Mouse (Mus musculus) liver, embryonic 14.5 days (tissue): ENCODE measurements around the gene Tstd1. TPM values are rescaled to one million over a fixed set of nuclear protein-coding genes. Genes with fewer than 3 reads are reported as not detected.

ENCODE experiments used
- ATAC-seq: fragments of 200-750 bp; cut with Nextera tagmentation; 2 replicates; pipeline ENCODE4 v1.8.0; 2017; ENCODE audit warnings: moderate number of reproducible peaks, mild to moderate bottlenecking, moderate library complexity; ENCODE audit not compliant: insufficient read depth
- DNase-seq, 3 experiments: peaks; one replicate each; pipeline ENCODE4 v3.0.0-alpha.2; 2012 to 2013; ENCODE audit warnings: low read depth in 3 of 3, low spot score in 3 of 3
- H3K27ac ChIP-seq: fragments of 300-500 bp; sonication (generic); 2 replicates; pipeline ENCODE4 v1.5.1; 2014; ENCODE audit warnings: moderate library complexity, mild to moderate bottlenecking, control low read depth, inconsistent platforms
- H3K27me3 ChIP-seq: fragments of 300-500 bp; sonication (generic); 2 replicates; pipeline ENCODE4 v1.6.1; 2014; ENCODE audit warnings: mild to moderate bottlenecking, low read length, moderate library complexity; ENCODE audit not compliant: control insufficient read depth, insufficient read depth
- H3K36me3 ChIP-seq: fragments of 300-500 bp; sonication (generic); replicated peaks from 2 replicates; pipeline ENCODE4 v1.6.1; 2014; ENCODE audit warnings: low read depth; ENCODE audit not compliant: control insufficient read depth, insufficient read depth
- H3K4me1 ChIP-seq, 2 experiments: fragments of 200-500 bp in 1 of 2; fragments of 300-500 bp in 1 of 2; sonication (generic) in 1 of 2; replicated peaks; 2 replicates each; pipeline ENCODE4 v1.6.1; 2012 to 2014; ENCODE audit warnings: antibody characterized with exemption in 1 of 2, inconsistent platforms in 1 of 2, low read length in 1 of 2; ENCODE audit not compliant: control insufficient read depth in 2 of 2, insufficient read depth in 2 of 2
- H3K4me2 ChIP-seq: fragments of 300-500 bp; sonication (generic); 2 replicates; pipeline ENCODE4 v1.6.1; 2014; ENCODE audit warnings: low read depth, mild to moderate bottlenecking, control low read depth, moderate library complexity
- H3K4me3 ChIP-seq, 2 experiments: fragments of 200-500 bp in 1 of 2; fragments of 300-500 bp in 1 of 2; sonication (generic) in 1 of 2; 2 replicates each; pipeline ENCODE4 v1.5.1; 2012 to 2014; ENCODE audit warnings: low read depth in 2 of 2, low read length in 2 of 2, mild to moderate bottlenecking in 2 of 2, control low read depth in 1 of 2, inconsistent platforms in 1 of 2, moderate library complexity in 1 of 2; ENCODE audit not compliant: insufficient read depth in 1 of 2
- H3K9ac ChIP-seq: fragments of 300-500 bp; sonication (generic); replicated peaks from 2 replicates; pipeline ENCODE4 v1.6.1; 2014; ENCODE audit warnings: mild to moderate bottlenecking, control low read depth, moderate library complexity
- H3K9me3 ChIP-seq: fragments of 300-500 bp; sonication (generic); 2 replicates; pipeline ENCODE4 v1.6.1; 2016; ENCODE audit warnings: low read length, mixed read lengths; ENCODE audit not compliant: control insufficient read depth
- CTCF ChIP-seq: IDR thresholded peaks from 2 replicates; pipeline ENCODE4 v1.5.1; 2016; ENCODE audit warnings: antibody characterized with exemption, low read depth, control low read depth
- EP300 ChIP-seq: IDR thresholded peaks from 2 replicates; pipeline ENCODE4 v1.6.1; 2016; ENCODE audit warnings: antibody characterized with exemption, low read depth
- WGBS: fragments of 180-500 bp; shearing (Covaris S2); extraction: QIAGEN DNeasy Blood & Tissue Kit; methylation state at CpG from one replicate; pipeline ENCODE4 v1.1.7; 2014; ENCODE audit not compliant: insufficient replicate concordance; 5-methylcytosine and 5-hydroxymethylcytosine counted together
- polyA plus RNA-seq, 2 experiments: library from polyadenylated mRNA; depleted of rRNA in 1 of 2; stranded (reverse) in 1 of 2; unstranded in 1 of 2; fragments of >200 nt; fragmentation: Nextera tagmentation in 1 of 2; extraction: Ambion mirVana in 1 of 2; gene quantifications; 2 replicates each; pipeline versions ENCODE4 v1.2.1 to v1.2.3; 2012 to 2014

Tstd1 gene
- polyA plus RNA-seq, 2 experiments, result 0.19 to 0.90 TPM

DNA sequence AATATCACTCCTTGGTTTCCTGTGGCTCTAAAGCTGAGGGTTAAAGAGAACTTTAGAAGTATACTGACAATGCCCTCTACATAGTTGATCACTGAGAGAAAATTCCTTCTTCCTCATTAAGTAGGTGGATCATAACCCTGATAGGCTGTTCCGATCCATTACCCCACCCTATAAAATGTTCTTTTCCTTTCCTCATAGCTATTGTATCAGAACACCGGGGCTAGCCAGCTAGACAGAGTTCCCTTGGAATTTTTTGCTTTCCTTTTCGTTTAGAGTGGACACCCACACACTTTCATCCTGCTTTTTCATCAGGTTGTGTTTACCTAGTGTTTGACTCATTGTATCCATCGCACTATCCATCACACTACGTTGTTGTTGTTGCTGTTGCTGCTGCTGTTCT lies 6.0 kb downstream of the Tstd1 start:
- 48% methylated on average over 5 of the region's 5 CpGs for WGBS
- ATAC-seq, result no peak
- Histone ChIP-seq H3K4me3 (no peak overlapping the region), H3K4me1 (peaks cover 0 to 9% of the 10 kb centered on the region in 2 experiments; a peak in 1 of 4 replicates), H3K27me3 (no peaks in the 10 kb centered on the region), H3K4me2 (no peak overlapping the region), H3K36me3 (no peaks in the 10 kb centered on the region), H3K27ac (no peak overlapping the region), H3K9ac (no peak overlapping the region), H3K9me3 (no peaks in the 10 kb centered on the region)
- TF ChIP-seq CTCF, result no peak
- no peak for TF ChIP-seq EP300
- DNase-seq, result no peak

DNA sequence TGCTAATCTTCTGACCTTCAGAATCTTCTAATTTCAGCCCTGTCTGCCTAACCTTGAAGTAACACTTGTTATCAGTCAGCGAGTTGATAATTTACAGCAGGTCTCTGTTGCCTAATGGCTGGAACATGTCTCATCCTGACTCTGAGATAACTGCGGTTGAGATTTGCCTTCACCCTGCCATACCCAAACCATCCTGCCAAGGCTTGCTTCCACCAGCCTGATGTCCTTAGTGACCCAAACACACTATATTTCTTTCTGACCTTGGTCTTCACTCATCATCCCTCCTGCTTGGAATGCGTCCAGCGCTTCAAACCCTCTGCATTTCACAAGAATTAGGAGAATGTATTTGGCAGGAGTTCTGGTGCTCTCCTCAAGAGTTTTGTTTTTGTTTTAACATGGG lies 6.5 kb downstream of the Tstd1 start:
- TF ChIP-seq EP300 (no peak), CTCF (no peak)
- 61% methylated on average over 4 of the region's 4 CpGs for WGBS
- no peak for DNase-seq
- Histone ChIP-seq H3K9me3 (no peaks in the 10 kb centered on the region), H3K9ac (no peak overlapping the region), H3K4me1 (peaks cover 0 to 9% of the 10 kb centered on the region in 2 experiments; a peak in 1 of 4 replicates), H3K27me3 (no peaks in the 10 kb centered on the region), H3K4me2 (no peak overlapping the region), H3K4me3 (no peak overlapping the region), H3K36me3 (no peaks in the 10 kb centered on the region), H3K27ac (no peak overlapping the region)
- ATAC-seq, result no peak

DNA sequence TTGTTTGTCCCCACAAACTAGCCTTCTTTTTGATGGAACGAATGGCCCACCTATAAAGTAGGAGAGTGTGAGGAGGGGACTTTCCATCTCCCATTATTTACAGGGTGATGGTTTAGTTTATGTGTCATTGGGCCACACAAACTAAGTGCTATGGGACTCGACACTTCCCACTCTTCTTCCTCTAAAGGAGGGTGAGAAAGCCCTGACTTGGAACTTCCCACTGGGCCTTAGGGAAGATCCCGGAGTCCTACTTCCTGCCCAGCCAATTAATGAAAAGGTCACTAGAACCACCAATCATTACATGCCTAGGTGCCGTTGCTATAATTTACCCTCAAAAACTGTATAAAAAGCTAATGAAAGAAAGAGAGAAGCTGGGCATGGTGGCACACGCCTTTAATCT lies 13.5 kb downstream of the Tstd1 start:
- no peak for ATAC-seq
- TF ChIP-seq CTCF (no peak), EP300 (no peak)
- H3K27ac ChIP-seq, result no peak overlapping the region
- no peaks in the 10 kb centered on the region for H3K9me3 ChIP-seq
- no peak for DNase-seq
- H3K4me2 ChIP-seq, result no peak overlapping the region
- H3K4me3 ChIP-seq, result no peak overlapping the region
- 51% methylated on average over 5 of the region's 5 CpGs for WGBS
- H3K36me3 ChIP-seq, result no peaks in the 10 kb centered on the region
- 0 out of 4 replicates have a peak, but pooled peaks cover 0 to 2% of the 10 kb centered on the region in 2 experiments for H3K4me1 ChIP-seq
- H3K9ac ChIP-seq, result no peak overlapping the region
- peaks cover 3% of the 10 kb centered on the region for H3K27me3 ChIP-seq

DNA sequence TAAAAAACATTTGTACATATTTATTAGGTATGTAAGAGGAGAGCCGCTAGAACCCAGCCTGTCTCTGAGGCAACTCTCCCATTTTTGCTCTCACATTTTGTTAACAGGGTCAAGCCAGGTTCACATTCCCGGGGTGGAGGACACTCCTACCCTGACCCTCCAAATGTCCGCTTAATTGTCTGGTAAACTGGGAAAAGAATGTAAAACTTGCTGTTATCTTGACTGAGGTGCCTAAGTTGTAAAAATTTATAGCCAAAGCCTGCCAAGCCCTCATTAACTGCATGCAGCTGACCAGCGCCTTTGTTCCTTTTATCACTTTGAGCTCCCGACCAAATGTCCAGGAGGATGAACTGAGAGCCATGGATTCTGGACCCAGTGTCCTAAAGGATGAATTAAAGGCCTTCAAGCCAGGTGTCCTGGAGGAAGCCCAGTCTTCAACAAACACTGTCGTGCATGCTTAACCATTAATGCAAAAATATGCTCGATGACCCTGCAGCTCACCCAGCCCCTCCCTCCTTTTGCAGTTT lies 16.7 kb downstream of the Tstd1 start:
- no peaks in the 10 kb centered on the region for H3K36me3 ChIP-seq
- no peak overlapping the region for H3K4me3 ChIP-seq
- peaks cover 26% of the 10 kb centered on the region for H3K27me3 ChIP-seq
- no peak for ATAC-seq
- no peaks in the 10 kb centered on the region for H3K9me3 ChIP-seq
- no peak overlapping the region for H3K27ac ChIP-seq
- H3K4me1 ChIP-seq, result 0 out of 4 replicates have a peak, but pooled peaks cover 0 to 6% of the 10 kb centered on the region in 2 experiments
- WGBS, result 43% methylated on average over 7 of the region's 7 CpGs
- no peak for DNase-seq
- TF ChIP-seq CTCF (no peak), EP300 (no peak)
- H3K9ac ChIP-seq, result no peak overlapping the region
- H3K4me2 ChIP-seq, result no peak overlapping the region

DNA sequence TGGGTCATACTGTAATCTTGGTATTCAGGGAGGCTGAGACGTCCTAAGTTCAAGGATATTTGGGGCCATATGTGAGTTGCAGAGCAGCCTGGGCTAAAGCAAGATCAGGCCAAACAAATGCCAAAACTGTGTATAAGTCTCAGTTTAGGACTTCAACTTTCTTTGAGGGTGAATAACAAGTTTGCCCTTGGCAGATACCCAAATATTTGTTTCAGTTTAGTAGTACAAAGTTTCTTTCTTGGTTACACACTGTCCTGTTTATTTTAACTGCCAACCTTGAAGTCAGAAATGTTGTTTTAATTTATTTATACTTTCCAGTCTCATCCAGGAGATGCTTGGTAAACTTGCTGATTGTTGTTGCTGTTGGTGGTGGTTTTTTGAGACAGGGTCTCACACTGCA lies 17.3 kb downstream of the Tstd1 start:
- no peak overlapping the region for H3K27ac ChIP-seq
- TF ChIP-seq CTCF (no peak), EP300 (no peak)
- no peak overlapping the region for H3K4me2 ChIP-seq
- H3K4me1 ChIP-seq, result 0 out of 4 replicates have a peak, but pooled peaks cover 0 to 8% of the 10 kb centered on the region in 2 experiments
- H3K4me3 ChIP-seq, result no peak overlapping the region
- 50% methylated on average over 1 of the region's 1 CpGs for WGBS
- H3K9me3 ChIP-seq, result no peaks in the 10 kb centered on the region
- no peak overlapping the region for H3K9ac ChIP-seq
- no peak for ATAC-seq
- peaks cover 26% of the 10 kb centered on the region for H3K27me3 ChIP-seq
- no peaks in the 10 kb centered on the region for H3K36me3 ChIP-seq
- DNase-seq, result no peak
